Mouse (Mus musculus) spleen, adult 2 months (tissue): Measurements from ENCODE around the gene Acd. TPM values are rescaled to one million over a fixed set of nuclear protein-coding genes. Genes with fewer than 3 reads are reported as not detected.

Experiments used
- DNase-seq, 2 experiments: peaks; one replicate each; pipeline versions ENCODE4 v3.0.0 to v3.0.0-alpha.2; 2012 to 2021; ENCODE audit warnings: low spot score in 2 of 2, low read depth in 1 of 2
- H3K27ac ChIP-seq: fragments of 200-500 bp; 2 replicates; pipeline ENCODE4 v1.5.1; 2012; ENCODE audit warnings: low read length, inconsistent platforms; ENCODE audit not compliant: insufficient read depth
- H3K27me3 ChIP-seq: fragments of 200-500 bp; 2 replicates; pipeline ENCODE4 v1.6.1; 2012; ENCODE audit warnings: mild to moderate bottlenecking, moderate library complexity, low read length, inconsistent platforms; ENCODE audit not compliant: control insufficient read depth, insufficient read depth
- H3K36me3 ChIP-seq: fragments of 200-500 bp; 2 replicates; pipeline ENCODE4 v1.6.1; 2012; ENCODE audit warnings: mild to moderate bottlenecking, low read length, inconsistent platforms; ENCODE audit not compliant: control insufficient read depth, insufficient read depth
- H3K4me1 ChIP-seq: fragments of 200-500 bp; 2 replicates; pipeline ENCODE4 v1.6.1; 2011; ENCODE audit warnings: inconsistent platforms; ENCODE audit not compliant: control insufficient read depth, insufficient read depth, insufficient read length
- H3K4me3 ChIP-seq: fragments of 200-500 bp; 2 replicates; pipeline ENCODE4 v1.5.1; 2011; ENCODE audit warnings: mild to moderate bottlenecking, inconsistent platforms; ENCODE audit not compliant: insufficient read depth, insufficient read length; ENCODE audit errors: extremely low read depth
- CTCF ChIP-seq: fragments of 200-500 bp; IDR thresholded peaks from 2 replicates; pipeline ENCODE4 v1.5.1; 2011; ENCODE audit warnings: mild to moderate bottlenecking, inconsistent platforms; ENCODE audit not compliant: insufficient read depth, insufficient read length, insufficient replicate concordance; ENCODE audit errors: extremely low read depth
- POLR2A ChIP-seq: fragments of 200-500 bp; IDR thresholded peaks from 2 replicates; pipeline ENCODE4 v1.6.1; 2011; ENCODE audit warnings: low read depth, low read length, inconsistent platforms
- WGBS: fragments of 180-500 bp; shearing (Covaris S2); methylation state at CpG from one replicate; pipeline ENCODE4 v1.1.7; 2018; 5-methylcytosine and 5-hydroxymethylcytosine counted together
- polyA plus RNA-seq: library from polyadenylated mRNA; depleted of rRNA; stranded (reverse); fragments of >200 nt; gene quantifications from 2 replicates; pipeline ENCODE4 v1.2.3, GENCODE M21; 2012

The Acd gene
- polyA plus RNA-seq, 1 experiment, result 47.3 TPM

DNA sequence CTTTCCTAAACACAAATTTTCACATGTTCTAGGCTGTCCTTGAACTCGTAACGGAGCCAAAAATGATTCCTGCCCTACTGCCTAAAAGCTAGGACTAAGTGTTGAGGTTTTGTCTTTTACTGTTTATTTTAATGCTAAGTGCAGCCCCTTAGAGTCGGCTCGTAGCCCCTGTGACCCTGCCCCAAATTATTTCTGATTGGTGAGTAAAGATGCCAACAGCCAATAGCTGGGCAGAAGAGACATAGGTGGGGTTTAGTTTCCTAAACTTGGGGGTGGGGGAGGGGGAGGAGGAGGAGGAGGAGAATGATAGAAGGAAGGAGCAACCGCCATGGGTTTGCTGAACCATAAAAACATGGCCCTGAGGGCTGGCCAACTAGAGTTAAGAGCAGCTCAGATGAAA is 24.8 kb upstream of the Acd start:
- no peaks in the 10 kb centered on the region for H3K36me3 ChIP-seq
- whole genome bisulfite sequencing, result 87% methylated on average over 5 of the region's 5 CpGs
- H3K4me3 ChIP-seq, result no peak overlapping the region
- TF ChIP-seq POLR2A (no peak), CTCF (no peak)
- no peak for DNase-seq
- H3K4me1 ChIP-seq, result no peaks in the 10 kb centered on the region
- H3K27ac ChIP-seq, result no peak overlapping the region
- H3K27me3 ChIP-seq, result no peaks in the 10 kb centered on the region

DNA sequence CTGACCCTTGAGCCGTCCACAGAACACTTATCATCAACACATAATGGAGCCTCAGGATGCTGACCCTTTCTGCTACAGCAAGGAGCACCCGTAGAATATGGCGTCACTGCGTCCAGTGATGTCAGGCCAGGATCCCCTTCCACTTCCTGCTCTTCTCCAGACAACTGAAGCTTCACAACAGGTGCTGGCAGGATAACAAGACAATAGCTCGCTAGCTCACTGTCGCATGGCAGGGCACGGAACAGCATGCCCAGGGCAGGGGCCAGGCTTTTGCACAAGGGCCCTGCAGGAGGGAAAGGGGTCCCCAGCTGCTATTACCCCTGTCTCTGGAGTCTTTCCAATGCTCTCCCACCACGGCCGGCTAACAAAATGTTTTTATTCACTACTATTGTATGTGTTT is 22.0 kb upstream of the Acd start:
- no peaks in the 10 kb centered on the region for H3K36me3 ChIP-seq
- no peak overlapping the region for H3K4me3 ChIP-seq
- no peak overlapping the region for H3K27ac ChIP-seq
- no peak for DNase-seq
- H3K27me3 ChIP-seq, result no peaks in the 10 kb centered on the region
- TF ChIP-seq POLR2A, result no peak
- no peak for TF ChIP-seq CTCF
- no peaks in the 10 kb centered on the region for H3K4me1 ChIP-seq
- 92% methylated on average over 9 of the region's 9 CpGs for WGBS

DNA sequence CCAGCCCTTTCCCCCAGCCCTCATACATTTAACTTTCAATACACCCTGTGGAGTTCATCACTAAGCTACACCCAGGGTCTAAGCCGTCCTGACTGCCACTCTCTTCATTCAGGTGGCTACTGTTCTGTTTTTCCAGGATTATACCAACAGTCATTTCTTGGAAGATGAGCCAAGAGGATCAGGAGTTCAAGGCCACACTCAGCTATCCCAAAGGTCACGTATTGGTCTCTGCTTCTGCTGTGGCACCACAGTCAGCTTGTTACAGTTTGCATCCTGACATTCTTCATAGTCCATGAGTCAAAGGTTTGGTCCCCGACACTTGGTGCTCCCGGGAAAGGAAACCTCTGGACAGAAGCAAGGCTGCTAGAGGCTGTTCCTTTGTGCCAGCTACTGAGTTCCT is 18.7 kb upstream of the Acd start:
- H3K27me3 ChIP-seq, result no peaks in the 10 kb centered on the region
- 83% methylated on average over 4 of the region's 4 CpGs for WGBS
- H3K4me1 ChIP-seq, result no peaks in the 10 kb centered on the region
- H3K4me3 ChIP-seq, result no peak overlapping the region
- DNase-seq, result no peak
- TF ChIP-seq CTCF, result no peak
- H3K27ac ChIP-seq, result no peak overlapping the region
- H3K36me3 ChIP-seq, result no peaks in the 10 kb centered on the region

DNA sequence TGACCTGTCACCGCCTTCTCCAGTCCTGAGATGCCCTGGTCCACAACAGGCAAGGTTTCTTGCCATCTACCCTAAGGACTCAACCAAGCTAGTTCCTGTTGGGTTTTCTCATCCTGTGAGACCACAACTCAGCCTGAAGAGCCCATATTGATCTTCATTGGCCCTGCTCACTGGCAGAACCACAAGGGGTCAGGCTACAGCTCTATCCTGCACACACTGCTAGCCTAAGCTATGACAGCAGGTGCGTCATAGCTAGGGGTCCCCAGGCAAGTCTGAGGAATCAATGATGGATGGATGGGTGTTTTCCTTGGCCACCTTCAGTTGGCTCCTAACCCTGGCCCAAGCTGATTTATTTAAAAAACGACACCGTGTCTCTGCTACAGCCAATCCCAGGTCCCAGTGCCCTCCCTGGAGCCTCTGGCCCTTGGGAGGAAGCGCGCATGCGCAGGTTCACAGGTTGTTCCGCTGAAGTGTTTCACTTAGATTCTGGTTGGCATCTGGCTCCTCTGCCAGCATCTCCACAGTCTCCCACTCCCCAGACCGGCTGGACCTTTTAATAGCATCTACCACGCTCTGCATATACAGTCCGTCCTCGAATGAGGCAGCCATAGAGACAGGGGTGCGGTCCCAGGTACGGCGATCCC is 15.5 kb upstream of the Acd start:
- no peak overlapping the region for H3K27ac ChIP-seq
- no peaks in the 10 kb centered on the region for H3K4me1 ChIP-seq
- no peak for TF ChIP-seq POLR2A
- TF ChIP-seq CTCF, result no peak
- H3K36me3 ChIP-seq, result no peaks in the 10 kb centered on the region
- DNase-seq, result no peak
- H3K4me3 ChIP-seq, result no peak overlapping the region
- H3K27me3 ChIP-seq, result no peaks in the 10 kb centered on the region
- WGBS, result 96% methylated on average over 15 of the region's 15 CpGs

DNA sequence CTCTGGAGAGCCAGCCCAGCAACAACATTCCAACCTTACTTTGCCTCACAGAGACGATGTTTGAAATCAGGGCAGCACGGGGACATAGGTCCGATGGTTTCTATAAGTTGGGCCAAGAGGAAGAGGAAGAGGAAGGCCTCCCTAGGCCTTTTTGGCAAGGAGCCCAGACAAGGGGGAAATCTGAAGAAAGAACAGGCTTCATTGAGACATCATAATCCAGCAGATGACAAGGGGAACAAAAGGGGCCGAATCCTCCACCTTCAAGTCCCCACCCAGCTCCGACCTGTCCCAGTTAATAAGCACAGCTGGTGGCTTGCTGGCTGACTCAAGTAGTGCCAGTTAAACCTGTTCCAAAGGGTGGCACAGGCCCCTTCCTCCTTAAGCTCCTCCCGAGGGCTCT is 14.1 kb upstream of the Acd start:
- no peaks in the 10 kb centered on the region for H3K36me3 ChIP-seq
- 25% methylated on average over 6 of the region's 6 CpGs for WGBS
- H3K4me1 ChIP-seq, result no peaks in the 10 kb centered on the region
- H3K27ac ChIP-seq, result no peak overlapping the region
- no peak overlapping the region for H3K4me3 ChIP-seq
- no peak for DNase-seq
- no peaks in the 10 kb centered on the region for H3K27me3 ChIP-seq
- TF ChIP-seq POLR2A (no peak), CTCF (no peak)

DNA sequence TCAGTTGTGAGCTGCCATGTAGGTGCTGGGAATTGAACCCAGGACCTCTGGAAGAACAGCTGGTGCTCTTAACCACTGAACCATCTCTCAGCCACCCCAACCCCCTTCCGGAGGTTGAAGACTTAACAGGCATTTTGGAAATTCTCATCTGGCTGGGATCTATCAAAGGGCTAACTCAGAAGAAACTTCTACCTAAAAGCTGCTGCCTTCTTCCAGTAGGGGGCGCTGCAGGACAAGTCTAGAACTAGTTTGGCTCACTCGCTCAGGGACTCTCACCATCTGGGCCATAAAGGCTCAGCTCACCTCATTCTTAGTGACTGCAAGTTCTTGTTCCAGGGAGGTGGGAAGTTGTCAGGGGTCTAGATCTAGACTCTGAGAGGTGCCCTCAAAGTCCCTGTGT is 13.2 kb upstream of the Acd start:
- TF ChIP-seq POLR2A (no peak), CTCF (peak; percentile 89; the same call in 1 of the 2 replicates)
- DNase-seq, result peak; percentile 72 to 85
- Histone ChIP-seq H3K36me3 (no peaks in the 10 kb centered on the region), H3K4me1 (no peaks in the 10 kb centered on the region), H3K27me3 (no peaks in the 10 kb centered on the region), H3K4me3 (no peak overlapping the region), H3K27ac (no peak overlapping the region)
- WGBS, result 4% methylated on average over 3 of the region's 3 CpGs

DNA sequence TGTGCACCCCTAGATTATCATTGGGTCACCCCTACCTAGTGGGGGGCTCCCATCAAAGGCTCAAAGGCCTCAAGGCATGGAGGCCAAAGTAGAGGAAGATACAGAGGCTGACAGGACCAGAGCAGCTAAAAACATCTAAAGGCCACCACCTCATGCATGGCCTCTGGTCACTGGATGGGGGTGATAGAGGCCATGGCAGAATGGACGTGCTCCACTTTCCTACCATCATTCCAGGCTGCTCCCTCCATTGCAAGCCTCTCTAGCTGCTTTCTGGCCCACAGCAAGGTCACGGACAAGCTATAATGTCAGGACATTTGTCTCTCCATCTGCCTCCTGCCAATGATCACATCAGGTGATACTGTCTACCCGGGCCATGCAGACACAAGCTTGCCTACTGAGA is 11.4 kb upstream of the Acd start:
- TF ChIP-seq CTCF (no peak), POLR2A (no peak)
- no peak for DNase-seq
- Histone ChIP-seq H3K36me3 (no peaks in the 10 kb centered on the region), H3K27ac (no peak overlapping the region), H3K4me1 (peaks cover 4% of the 10 kb centered on the region), H3K27me3 (no peaks in the 10 kb centered on the region), H3K4me3 (no peak overlapping the region)
- WGBS, result 87% methylated on average over 3 of the region's 3 CpGs

DNA sequence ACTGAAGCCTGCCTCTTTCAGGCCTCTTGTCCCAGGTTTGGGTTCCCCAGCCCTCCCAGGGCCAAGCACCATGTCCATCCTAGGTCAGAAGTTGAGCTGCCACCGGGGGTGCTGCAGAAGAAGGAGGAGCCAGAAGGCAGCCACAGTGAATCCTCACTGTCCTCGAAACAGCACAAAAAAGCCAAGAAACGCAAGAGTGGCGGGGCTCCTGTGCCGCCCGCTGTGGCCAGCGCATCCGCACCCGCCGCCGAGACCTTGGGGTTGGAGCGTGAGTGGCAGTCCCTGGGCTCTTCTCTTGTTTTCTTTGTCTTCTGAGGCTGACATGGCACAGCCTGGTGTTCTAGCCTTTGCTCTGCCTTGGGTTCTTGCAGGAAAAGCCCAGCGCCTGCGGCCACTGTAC is 8.4 kb upstream of the Acd start:
- 91% methylated on average over 14 of the region's 14 CpGs for WGBS
- no peak for DNase-seq
- Histone ChIP-seq H3K27ac (no peak overlapping the region), H3K4me1 (peaks cover 4% of the 10 kb centered on the region), H3K27me3 (no peaks in the 10 kb centered on the region), H3K36me3 (no peaks in the 10 kb centered on the region), H3K4me3 (no peak overlapping the region)
- TF ChIP-seq POLR2A, result no peak
- no peak for TF ChIP-seq CTCF
